Mouse (Mus musculus) liver, embryonic 14.5 days (tissue): ENCODE results near the gene Heatr4.

Experiments used
- CTCF ChIP-seq: IDR thresholded peaks from 2 replicates; pipeline ENCODE4 v1.5.1; 2016; ENCODE audit warnings: antibody characterized with exemption, low read depth, control low read depth
- EP300 ChIP-seq: IDR thresholded peaks from 2 replicates; pipeline ENCODE4 v1.6.1; 2016; ENCODE audit warnings: antibody characterized with exemption, low read depth

- TF ChIP-seq EP300 (no peak), CTCF (no peak)
These were observed 74.2 kb downstream of the Heatr4 start for GRCm38 (mm10) chr12:83910451-83910850.
